Mouse (Mus musculus): ENCODE data around the gene Dpagt1.
A peak's percentile ranks its signal among the peaks of the same experiment; 100 is the strongest.

Gene Dpagt1

DNA sequence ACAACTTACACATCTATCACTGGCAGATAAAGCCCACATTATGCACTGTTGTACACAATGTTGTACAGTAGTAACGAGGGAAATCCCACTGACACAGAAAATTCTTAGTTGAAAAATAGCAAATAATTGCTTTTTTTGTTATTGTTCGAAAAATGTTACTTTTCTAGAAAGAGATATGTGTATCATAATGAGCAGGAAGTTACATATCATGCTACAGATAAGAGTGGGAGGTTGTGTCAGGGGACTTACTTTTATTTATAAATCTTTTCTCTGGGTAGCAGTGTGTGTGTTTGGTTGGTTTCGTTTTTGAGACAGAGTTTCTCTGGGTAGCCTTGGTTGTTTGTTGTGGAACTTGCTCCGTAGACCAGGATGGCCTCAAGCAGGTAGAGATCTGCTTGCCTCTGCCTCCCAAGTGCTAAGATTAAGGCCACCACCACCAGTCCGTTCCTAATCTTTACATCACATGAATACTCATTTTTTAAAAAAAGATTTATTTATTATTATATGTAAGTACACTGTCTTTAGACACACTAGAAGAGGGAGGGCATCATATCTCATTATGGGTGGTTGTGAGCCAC lies 52.4 kb downstream of the Dpagt1 start:
- DNase-seq (ENCODE audit: low spot score in 2 of 2): no peak

DNA sequence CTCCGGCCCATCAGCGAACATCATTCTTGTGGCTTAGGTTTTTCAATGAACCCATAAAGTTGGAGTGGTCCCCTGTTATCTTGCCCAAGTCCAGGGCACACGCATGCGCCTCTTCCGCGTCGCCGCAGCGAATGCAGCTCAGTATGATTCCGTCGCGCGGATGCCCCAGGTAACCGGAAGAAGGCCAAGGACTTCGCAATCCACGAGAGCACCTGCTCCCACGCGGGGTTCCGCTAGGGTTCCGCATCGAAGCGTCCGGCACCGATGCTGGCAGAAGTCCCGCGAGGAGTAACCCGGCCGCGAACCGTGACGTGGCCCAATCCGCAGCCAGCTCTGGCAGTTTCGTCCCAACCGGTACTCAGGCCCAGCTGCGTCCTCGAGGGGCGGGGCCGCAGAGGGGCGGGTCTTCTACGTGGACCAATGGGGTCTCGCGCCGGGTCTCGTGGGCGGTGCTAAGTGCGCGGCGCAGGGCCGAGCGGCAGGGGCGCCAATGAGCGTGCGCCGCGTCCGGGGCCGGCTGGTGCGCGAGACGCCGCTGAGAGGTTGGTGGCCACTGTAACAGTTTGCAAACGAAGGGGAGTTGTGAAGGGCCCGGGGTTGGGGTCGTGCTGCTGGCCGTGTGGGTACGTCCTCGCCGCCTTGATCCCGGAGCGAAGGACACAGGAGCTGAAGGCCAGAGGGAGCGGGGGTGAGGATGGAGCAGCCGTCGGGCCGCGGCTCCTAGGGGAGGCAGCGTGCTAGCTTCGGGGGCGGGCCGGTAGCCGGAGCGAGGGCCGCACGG lies 53.4 kb downstream of the Dpagt1 start, which contains the start of gene Hyou1:
TSS of gene Hyou1 (plus strand) at position 437 of the 781 bp plus-strand sequence.
- peak; percentile 99 to 100 for DNase-seq (ENCODE audit: low spot score in 2 of 2)

DNA sequence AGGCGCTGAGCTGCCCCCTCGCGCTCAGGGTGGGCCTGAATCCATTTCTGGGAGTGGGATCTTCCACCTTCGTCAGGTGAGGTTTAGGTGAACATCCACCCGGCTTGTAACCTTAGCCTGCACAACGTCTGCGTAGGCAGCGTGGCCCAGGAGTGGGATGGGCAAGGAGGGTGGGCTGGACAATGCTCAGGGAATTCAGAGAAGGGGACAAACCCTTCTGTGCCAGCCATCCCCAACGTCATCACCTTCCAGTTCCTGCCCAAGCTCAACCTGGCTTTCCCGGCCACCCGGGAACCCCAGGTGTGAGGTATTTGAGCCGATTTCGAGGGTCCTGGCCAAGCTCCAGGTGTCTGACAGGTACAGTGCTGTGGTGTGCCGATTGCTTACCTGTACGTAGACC lies 54.0 kb downstream of the Dpagt1 start:
- DNase-seq (ENCODE audit: low spot score in 2 of 2): no peak

All from spleen, postnatal 14 days (tissue).